Mouse (Mus musculus) kidney, postnatal 0 days (tissue): Measurements from ENCODE around the gene Polr2a. TPM values are rescaled to one million over a fixed set of nuclear protein-coding genes. Genes with fewer than 3 reads are reported as not detected.

ENCODE experiments used
- ATAC-seq: fragments of 200-750 bp; cut with Nextera tagmentation; replicated peaks from 2 replicates; pipeline ENCODE4 v1.8.0; 2017; ENCODE audit warnings: low read depth, moderate number of reproducible peaks, moderate TSS enrichment, moderate library complexity; ENCODE audit not compliant: low FRiP score
- DNase-seq: peaks from one replicate; pipeline ENCODE4 v3.0.0-alpha.2; 2016; ENCODE audit warnings: low spot score
- H3K27ac ChIP-seq: fragments of 300-500 bp; sonication (generic); 2 replicates; pipeline ENCODE4 v1.5.1; 2014; ENCODE audit warnings: mild to moderate bottlenecking
- H3K27me3 ChIP-seq: fragments of 300-500 bp; sonication (generic); 2 replicates; pipeline ENCODE4 v1.6.1; 2014; ENCODE audit warnings: low read length, mixed read lengths; ENCODE audit not compliant: insufficient read depth
- H3K36me3 ChIP-seq: fragments of 300-500 bp; sonication (generic); 2 replicates; pipeline ENCODE4 v1.6.1; 2014; ENCODE audit warnings: low read length, mixed read lengths; ENCODE audit not compliant: insufficient read depth
- H3K4me1 ChIP-seq: fragments of 300-500 bp; sonication (generic); replicated peaks from 2 replicates; pipeline ENCODE4 v1.6.1; 2014; ENCODE audit warnings: antibody characterized with exemption, low read length, mixed read lengths; ENCODE audit not compliant: insufficient read depth
- H3K4me2 ChIP-seq: fragments of 300-500 bp; sonication (generic); 2 replicates; pipeline ENCODE4 v1.6.1; 2014; ENCODE audit warnings: mild to moderate bottlenecking, low read length, moderate library complexity, mixed read lengths
- H3K4me3 ChIP-seq: fragments of 300-500 bp; sonication (generic); replicated peaks from 2 replicates; pipeline ENCODE4 v1.5.1; 2014; ENCODE audit warnings: low read depth, low read length
- H3K9ac ChIP-seq: fragments of 300-500 bp; sonication (generic); 2 replicates; pipeline ENCODE4 v1.6.1; 2014; ENCODE audit warnings: low read depth, low read length
- H3K9me3 ChIP-seq: fragments of 300-500 bp; sonication (generic); replicated peaks from 2 replicates; pipeline ENCODE4 v1.6.1; 2016; ENCODE audit warnings: low read length, inconsistent platforms, mixed read lengths
- CTCF ChIP-seq: IDR thresholded peaks from 2 replicates; pipeline ENCODE4 v1.5.1; 2016; ENCODE audit warnings: antibody characterized with exemption, low read depth, mild to moderate bottlenecking, moderate library complexity
- WGBS: fragments of 180-500 bp; shearing (Covaris S2); extraction: QIAGEN DNeasy Blood & Tissue Kit; methylation state at CpG from one replicate; pipeline ENCODE4 v1.1.7; 2014; 5-methylcytosine and 5-hydroxymethylcytosine counted together
- polyA plus RNA-seq: library from polyadenylated mRNA; unstranded; fragments of >200 nt; fragmentation: Nextera tagmentation; extraction: Ambion mirVana; gene quantifications from 2 replicates; pipeline ENCODE4 v1.2.1, GENCODE M21; 2015

Gene Polr2a
- polyA plus RNA-seq, 1 experiment from 2014 or later = 21.0 TPM

DNA sequence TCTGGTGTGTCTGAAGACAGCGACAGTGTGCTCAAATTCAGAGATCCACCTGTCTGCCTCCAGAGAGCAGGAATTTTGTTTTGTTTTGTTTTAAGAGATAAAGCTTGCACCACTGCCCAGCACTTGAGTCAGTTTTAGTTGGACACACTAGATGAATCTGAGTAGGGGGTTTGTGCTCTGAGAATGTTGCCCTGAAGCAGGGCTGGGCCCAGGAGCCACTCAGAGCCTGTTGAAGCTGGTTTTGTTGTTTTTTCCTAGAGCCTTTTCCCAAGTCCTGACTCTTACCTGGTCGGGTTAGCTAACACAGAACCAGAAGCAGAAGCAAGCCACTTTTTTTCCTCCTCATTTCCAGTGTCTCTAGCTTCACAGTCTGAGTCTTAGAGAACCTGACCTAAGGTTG, 47.4 kb downstream of the Polr2a start:
- Histone ChIP-seq H3K36me3 (no peaks in the 10 kb centered on the region), H3K27ac (no peak overlapping the region), H3K9ac (no peak overlapping the region), H3K4me3 (no peak overlapping the region), H3K4me1 (no peaks in the 10 kb centered on the region), H3K9me3 (no peaks in the 10 kb centered on the region), H3K4me2 (no peak overlapping the region), H3K27me3 (no peaks in the 10 kb centered on the region)
- no peak for TF ChIP-seq CTCF
- ATAC-seq (no peak), DNase-seq (no peak)
- WGBS = 80% methylated on average over 2 of the region's 2 CpGs

DNA sequence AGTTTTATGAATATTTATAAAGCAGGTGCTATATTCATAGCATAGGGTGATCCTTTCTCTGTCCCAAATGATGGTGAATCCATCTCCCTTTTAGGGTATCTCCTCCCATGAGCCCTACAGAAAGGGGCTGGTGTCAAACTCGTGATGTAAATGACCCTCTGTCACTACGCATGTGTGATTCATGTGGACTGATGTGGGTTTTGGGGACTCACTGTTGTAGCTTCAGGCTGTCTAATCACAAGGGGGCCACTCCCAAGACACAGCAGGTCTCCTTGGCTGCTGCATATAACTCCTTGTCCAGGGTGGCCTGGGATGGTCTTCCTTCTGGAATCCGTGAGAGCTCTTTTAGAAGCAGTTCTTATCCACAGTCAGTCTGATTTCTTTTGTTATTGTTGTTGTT, 48.0 kb downstream of the Polr2a start:
- Histone ChIP-seq H3K4me1 (no peaks in the 10 kb centered on the region), H3K4me2 (no peak overlapping the region), H3K9ac (no peak overlapping the region), H3K9me3 (no peaks in the 10 kb centered on the region), H3K36me3 (no peaks in the 10 kb centered on the region), H3K27ac (no peak overlapping the region), H3K27me3 (no peaks in the 10 kb centered on the region), H3K4me3 (no peak overlapping the region)
- WGBS = 78% methylated on average over 3 of the region's 3 CpGs
- no peak for TF ChIP-seq CTCF
- no peak for ATAC-seq
- no peak for DNase-seq

DNA sequence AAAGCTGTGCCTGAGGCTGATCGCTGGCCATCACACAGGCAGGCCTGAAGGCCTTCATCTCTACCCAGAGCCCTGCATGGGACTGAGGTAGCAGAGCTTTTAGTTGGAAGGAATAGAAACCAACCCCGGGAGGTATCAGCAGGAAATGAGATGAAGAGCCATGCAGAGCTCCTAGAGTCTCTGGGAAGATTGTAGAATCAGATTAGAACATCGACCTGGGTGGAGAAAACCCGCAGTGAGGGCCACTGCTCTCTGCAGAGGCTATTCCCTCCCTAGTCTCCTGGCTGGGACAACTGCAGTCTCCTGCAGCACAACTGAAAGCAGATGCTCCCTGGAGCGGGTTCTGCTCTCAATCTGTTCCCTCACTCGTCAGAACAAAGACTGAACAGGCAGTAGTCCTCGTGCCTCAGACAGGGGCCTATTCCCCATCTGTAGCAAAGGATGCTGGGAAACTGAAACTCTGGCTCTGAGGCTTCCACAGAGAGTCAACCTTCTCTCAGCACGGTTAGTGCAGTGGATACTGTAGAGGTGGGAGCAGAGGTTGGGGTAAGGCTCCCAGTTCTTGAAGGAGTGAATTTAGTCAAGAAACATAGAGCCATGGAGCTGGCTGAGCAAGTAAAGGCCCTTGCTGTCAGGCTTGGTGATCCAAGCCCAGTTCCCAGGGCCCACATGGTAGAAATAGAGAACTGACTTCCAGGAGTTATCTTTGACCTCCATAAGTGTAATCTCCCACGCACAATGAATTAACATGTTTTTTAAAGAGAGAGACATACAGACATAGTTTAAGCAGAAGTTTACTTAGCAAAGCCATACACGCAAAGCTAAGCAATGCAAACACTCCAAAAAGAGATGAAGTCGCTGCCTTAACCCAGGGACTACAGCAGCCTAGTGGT, 48.6 kb downstream of the Polr2a start:
- no peaks in the 10 kb centered on the region for H3K9me3 ChIP-seq
- H3K4me2 ChIP-seq = no peak overlapping the region
- no peak overlapping the region for H3K9ac ChIP-seq
- H3K4me1 ChIP-seq = no peaks in the 10 kb centered on the region
- ATAC-seq (no peak), DNase-seq (no peak)
- no peak for TF ChIP-seq CTCF
- no peak overlapping the region for H3K27ac ChIP-seq
- no peak overlapping the region for H3K4me3 ChIP-seq
- no peaks in the 10 kb centered on the region for H3K27me3 ChIP-seq
- 54% methylated on average over 11 of the region's 11 CpGs for WGBS
- no peaks in the 10 kb centered on the region for H3K36me3 ChIP-seq

DNA sequence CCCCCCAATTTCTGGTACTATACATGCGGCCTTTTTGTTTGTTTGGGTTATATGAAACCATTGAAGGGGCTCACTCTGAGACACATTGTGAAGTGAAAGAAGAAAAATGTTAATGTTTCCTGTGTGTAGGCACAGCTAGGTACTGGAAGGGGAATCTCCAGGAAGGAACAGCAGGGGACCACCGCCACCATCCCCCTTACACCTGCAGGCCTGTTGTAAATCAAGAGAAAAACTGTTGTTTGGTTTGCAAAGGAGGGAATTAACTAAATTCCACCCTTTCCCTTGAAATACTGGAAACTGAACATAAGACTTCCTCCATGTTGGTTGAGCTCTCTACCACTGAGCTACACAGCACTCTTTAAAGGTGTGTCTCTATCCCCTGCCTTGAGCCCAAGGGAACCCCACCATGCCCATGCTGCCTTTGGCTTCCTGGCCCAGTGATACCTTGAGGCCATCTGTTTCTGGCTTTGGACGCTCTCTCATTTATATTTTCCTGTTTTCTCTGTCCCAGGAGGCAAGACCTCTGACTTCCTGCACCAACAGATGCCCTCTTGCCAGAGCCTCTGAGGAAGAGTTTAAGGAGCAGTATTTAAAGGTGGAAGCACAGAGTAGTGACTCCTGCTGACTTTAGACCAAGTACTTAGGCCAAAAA, 49.7 kb downstream of the Polr2a start:
- ATAC-seq (no peak), DNase-seq (no peak)
- Histone ChIP-seq H3K4me1 (no peaks in the 10 kb centered on the region), H3K4me3 (no peak overlapping the region), H3K9ac (no peak overlapping the region), H3K27me3 (no peaks in the 10 kb centered on the region), H3K27ac (no peak overlapping the region), H3K4me2 (no peak overlapping the region), H3K9me3 (no peaks in the 10 kb centered on the region), H3K36me3 (no peaks in the 10 kb centered on the region)
- TF ChIP-seq CTCF = no peak
- 74% methylated on average over 3 of the region's 3 CpGs for WGBS

DNA sequence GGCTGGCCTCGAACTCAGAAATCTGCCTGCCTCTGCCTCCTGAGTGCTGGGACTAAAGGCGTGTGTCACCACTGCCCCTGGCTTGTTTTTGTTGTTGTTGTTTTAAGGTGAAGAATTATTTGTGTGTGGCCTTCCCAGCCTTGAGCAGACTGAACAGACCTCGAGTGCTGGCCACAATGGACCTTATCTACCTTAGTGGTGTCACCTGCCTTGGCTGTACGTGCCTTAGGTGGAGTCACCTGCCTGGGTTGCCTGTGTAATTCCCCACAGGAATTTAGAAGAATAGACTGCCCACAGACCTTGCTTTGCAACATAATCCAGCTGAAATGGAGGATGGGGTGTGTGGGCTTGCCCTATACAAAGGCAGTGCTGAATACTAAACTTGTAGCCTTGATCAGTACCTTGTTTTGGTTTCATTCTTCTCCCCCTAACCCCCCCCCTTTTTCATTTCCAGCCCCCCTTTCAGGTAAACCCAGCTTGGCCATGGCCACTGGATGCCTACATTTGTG, 50.5 kb downstream of the Polr2a start:
- Histone ChIP-seq H3K4me1 (no peaks in the 10 kb centered on the region), H3K27me3 (no peaks in the 10 kb centered on the region), H3K9me3 (no peaks in the 10 kb centered on the region), H3K4me3 (no peak overlapping the region), H3K4me2 (no peak overlapping the region), H3K36me3 (no peaks in the 10 kb centered on the region), H3K27ac (no peak overlapping the region), H3K9ac (no peak overlapping the region)
- WGBS = 82% methylated on average over 4 of the region's 4 CpGs
- ATAC-seq (no peak), DNase-seq (no peak)
- TF ChIP-seq CTCF = no peak

DNA sequence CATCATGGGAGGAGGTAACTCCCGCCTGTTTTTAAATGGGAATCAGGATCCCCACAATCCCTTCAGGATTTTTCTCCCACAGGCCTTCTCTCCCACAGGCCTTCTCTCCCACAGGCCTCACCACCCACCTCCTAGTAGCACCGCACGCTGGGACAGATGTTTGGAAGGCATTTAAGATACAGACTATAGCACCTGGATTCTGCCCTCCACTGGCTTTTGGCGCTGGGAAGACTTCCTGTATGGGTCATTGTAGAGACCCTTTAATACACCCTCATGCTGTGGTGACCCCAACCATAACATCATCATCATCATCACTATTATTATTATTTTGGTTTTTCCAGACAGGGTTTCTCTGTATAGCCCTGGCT, 51.0 kb downstream of the Polr2a start:
- no peaks in the 10 kb centered on the region for H3K27me3 ChIP-seq
- TF ChIP-seq CTCF = no peak
- no peak overlapping the region for H3K4me3 ChIP-seq
- H3K9ac ChIP-seq = no peak overlapping the region
- H3K36me3 ChIP-seq = no peaks in the 10 kb centered on the region
- DNase-seq (no peak), ATAC-seq (no peak)
- no peaks in the 10 kb centered on the region for H3K9me3 ChIP-seq
- WGBS = 89% methylated on average over 4 of the region's 4 CpGs
- no peak overlapping the region for H3K4me2 ChIP-seq
- no peaks in the 10 kb centered on the region for H3K4me1 ChIP-seq
- no peak overlapping the region for H3K27ac ChIP-seq
